Mouse (Mus musculus) CD4-positive, CD25-positive, alpha-beta regulatory T cell, adult 2 months (primary cell): ENCODE measurements around the gene Esp23.
"Not testable (repeated sequence)": the region's sequence is repeated elsewhere in the genome, so short reads cannot be mapped to it uniquely, and the experiment has no call there.

ENCODE experiments used
- DNase-seq: peaks from one replicate; pipeline ENCODE4 v3.0.0-alpha.2; 2012; ENCODE audit warnings: low read depth, low spot score

Gene Esp23

GRCm38 (mm10) chr17:39076937-39077336 lies at the start of gene Esp23:
Gene Esp23 (minus strand): TSS chr17:39077037.
- no peak for DNase-seq

- not testable (repeated sequence) for DNase-seq
Measured at GRCm38 (mm10) chr17:39107126-39107525, 30.3 kb upstream of the Esp23 start.

GRCm38 (mm10) chr17:39095034-39095433 lies 18.2 kb upstream of the Esp23 start, which contains the start of gene Esp22:
Gene Esp22 (plus strand): TSS chr17:39095334.
- no peak for DNase-seq

- DNase-seq: no peak
Measured at GRCm38 (mm10) chr17:39063641-39064040, 13.2 kb downstream of the Esp23 start.

DNA sequence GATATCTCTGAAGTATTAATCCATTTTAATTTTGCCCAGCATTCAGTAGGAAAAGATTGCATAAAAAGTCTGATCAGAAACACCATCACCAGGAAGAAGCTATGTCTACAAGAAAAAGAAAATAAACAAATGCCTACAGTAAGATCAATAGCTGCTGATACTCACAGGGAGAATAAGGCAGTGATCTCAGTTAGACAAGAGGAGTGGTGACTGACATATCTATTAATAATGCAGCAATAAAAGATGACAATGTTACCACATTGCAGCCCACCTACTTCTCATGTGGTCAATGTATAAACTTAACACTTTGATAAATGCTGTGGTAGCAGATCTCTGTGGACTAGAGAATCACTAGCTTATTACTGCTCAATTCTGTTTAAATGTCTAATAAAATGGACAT lies 33.6 kb downstream of the Esp23 start, which contains the start of gene Gm21903:
Gm21903 (minus strand) TSS at position 101 of the 400 bp plus-strand sequence.
- DNase-seq: no peak

DNA sequence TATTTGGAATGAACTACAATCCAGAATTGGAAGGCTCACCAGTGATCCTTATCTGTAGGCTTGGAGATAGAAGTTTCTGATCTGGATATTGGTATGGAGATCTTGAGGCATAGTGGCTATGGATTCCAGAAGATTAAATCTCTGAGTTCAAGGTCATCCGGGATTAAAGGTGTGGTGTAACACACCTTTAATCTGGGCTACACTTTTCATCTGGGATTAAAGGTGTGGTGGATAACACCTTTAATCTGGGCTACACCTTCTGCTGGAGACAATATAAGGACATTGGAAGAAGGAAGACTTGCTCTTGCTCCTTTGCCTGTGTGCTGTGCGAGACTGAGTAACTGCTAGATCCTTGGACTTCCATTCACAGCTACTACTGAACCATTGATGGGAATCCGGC lies 40.4 kb downstream of the Esp23 start, which contains the start of gene Esp24:
Esp24 (plus strand) TSS at position 301 of the 400 bp plus-strand sequence.
- DNase-seq: not testable (repeated sequence)
